Mouse (Mus musculus) lung, postnatal 0 days (tissue): ENCODE data around the gene Hmcn1. TPM values are rescaled to one million over a fixed set of nuclear protein-coding genes. Genes with fewer than 3 reads are reported as not detected.

Experiments
- ATAC-seq: fragments of 200-750 bp; cut with Nextera tagmentation; 2 replicates; pipeline ENCODE4 v1.8.0; 2017; ENCODE audit warnings: moderate library complexity
- DNase-seq: peaks from one replicate; pipeline ENCODE4 v3.0.0-alpha.2; 2016; ENCODE audit warnings: low spot score
- H3K27ac ChIP-seq: fragments of 300-500 bp; sonication (generic); 2 replicates; pipeline ENCODE4 v1.5.1; 2014; ENCODE audit warnings: antibody characterized with exemption, mild to moderate bottlenecking, low read length, mixed read lengths
- H3K27me3 ChIP-seq: fragments of 300-500 bp; sonication (generic); replicated peaks from 2 replicates; pipeline ENCODE4 v1.6.1; 2014; ENCODE audit warnings: low read length, mixed read lengths; ENCODE audit not compliant: insufficient read depth
- H3K36me3 ChIP-seq: fragments of 300-500 bp; sonication (generic); 2 replicates; pipeline ENCODE4 v1.6.1; 2014; ENCODE audit warnings: low read length, mixed read lengths; ENCODE audit not compliant: insufficient read depth
- H3K4me1 ChIP-seq: fragments of 300-500 bp; sonication (generic); 2 replicates; pipeline ENCODE4 v1.6.1; 2014; ENCODE audit warnings: antibody characterized with exemption, low read depth, low read length, mixed read lengths; ENCODE audit not compliant: insufficient read depth
- H3K4me2 ChIP-seq: fragments of 300-500 bp; sonication (generic); replicated peaks from 2 replicates; pipeline ENCODE4 v1.6.1; 2014; ENCODE audit warnings: low read depth, mild to moderate bottlenecking, low read length, moderate library complexity, mixed read lengths
- H3K4me3 ChIP-seq: fragments of 300-500 bp; sonication (generic); 2 replicates; pipeline ENCODE4 v1.5.1; 2014; ENCODE audit warnings: low read depth, low read length
- H3K9ac ChIP-seq: fragments of 300-500 bp; sonication (generic); replicated peaks from 2 replicates; pipeline ENCODE4 v1.6.1; 2014; ENCODE audit warnings: low read depth, mild to moderate bottlenecking
- H3K9me3 ChIP-seq: fragments of 300-500 bp; sonication (generic); 2 replicates; pipeline ENCODE4 v1.6.1; 2016; ENCODE audit warnings: low read length, mixed read lengths
- CTCF ChIP-seq: IDR thresholded peaks from 2 replicates; pipeline ENCODE4 v1.5.1; 2016; ENCODE audit warnings: antibody characterized with exemption, mild to moderate bottlenecking
- EP300 ChIP-seq: IDR thresholded peaks from 2 replicates; pipeline ENCODE4 v1.6.1; 2016; ENCODE audit warnings: antibody characterized with exemption, mild to moderate bottlenecking, control low read depth
- whole genome bisulfite sequencing: fragments of 180-500 bp; shearing (Covaris S2); extraction: QIAGEN DNeasy Blood & Tissue Kit; methylation state at CpG from one replicate; pipeline ENCODE4 v1.1.7; 2014; 5-methylcytosine and 5-hydroxymethylcytosine counted together
- polyA plus RNA-seq: library from polyadenylated mRNA; unstranded; fragments of >200 nt; fragmentation: Nextera tagmentation; extraction: Ambion mirVana; gene quantifications from 2 replicates; pipeline ENCODE4 v1.2.1, GENCODE M21; 2015

The Hmcn1 gene
- polyA plus RNA-seq, 1 experiment from 2014 or later: 24.7 TPM

DNA sequence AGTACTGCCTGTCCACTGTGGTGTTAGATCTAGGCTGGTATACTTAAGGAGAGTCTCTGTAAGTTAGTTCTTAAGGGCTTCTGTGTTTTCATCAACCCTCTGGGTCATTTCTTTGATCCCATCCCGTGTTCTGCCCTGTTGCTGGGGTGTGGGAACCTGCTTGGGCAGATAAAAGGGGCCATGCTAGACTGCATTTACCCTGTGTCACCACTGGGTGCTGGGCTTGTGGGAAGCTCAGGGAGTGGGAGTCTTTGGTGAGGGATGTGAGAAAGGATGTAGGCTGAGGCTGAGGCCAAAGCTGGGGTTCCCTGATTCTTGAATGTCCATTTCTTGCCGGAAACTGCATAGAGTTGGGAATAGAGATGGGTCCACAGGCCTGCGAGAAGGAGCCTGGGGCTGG lies 436.6 kb downstream of the Hmcn1 start:
- WGBS: 63% methylated on average over 3 of the region's 3 CpGs
- TF ChIP-seq CTCF: no peak
- TF ChIP-seq EP300: no peak
- ATAC-seq (no peak), DNase-seq (no peak)
- H3K4me1 ChIP-seq: no peaks in the 10 kb centered on the region
- no peak overlapping the region for H3K27ac ChIP-seq
- H3K4me3 ChIP-seq: no peak overlapping the region
- no peak overlapping the region for H3K4me2 ChIP-seq
- no peak overlapping the region for H3K9ac ChIP-seq
- no peaks in the 10 kb centered on the region for H3K36me3 ChIP-seq
- H3K9me3 ChIP-seq: no peaks in the 10 kb centered on the region
- no peaks in the 10 kb centered on the region for H3K27me3 ChIP-seq

DNA sequence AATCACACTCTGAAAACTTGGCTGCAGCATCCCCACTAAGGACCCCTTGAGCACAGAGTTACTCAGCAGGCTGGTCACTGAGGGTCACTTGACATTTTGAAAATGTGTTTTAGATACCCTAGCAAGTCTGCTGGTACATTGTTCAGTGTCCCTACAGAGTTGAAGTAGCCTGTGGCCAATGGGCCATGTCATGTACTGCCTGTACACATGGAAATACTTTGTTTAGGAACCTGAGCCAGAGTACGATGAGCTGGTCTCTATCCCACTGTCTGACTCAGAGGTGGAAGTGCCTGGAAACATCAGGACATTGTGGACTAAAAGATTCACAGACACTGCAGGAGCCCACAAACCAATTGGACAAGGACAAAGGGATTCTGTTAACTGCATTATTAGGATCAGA lies 441.8 kb downstream of the Hmcn1 start:
- no peak for TF ChIP-seq CTCF
- TF ChIP-seq EP300: no peak
- H3K27ac ChIP-seq: no peak overlapping the region
- no peak overlapping the region for H3K4me2 ChIP-seq
- 81% methylated on average over 1 of the region's 1 CpGs for WGBS
- H3K9ac ChIP-seq: no peak overlapping the region
- H3K36me3 ChIP-seq: no peaks in the 10 kb centered on the region
- no peaks in the 10 kb centered on the region for H3K9me3 ChIP-seq
- no peaks in the 10 kb centered on the region for H3K4me1 ChIP-seq
- no peak for ATAC-seq
- no peaks in the 10 kb centered on the region for H3K27me3 ChIP-seq
- no peak for DNase-seq
- H3K4me3 ChIP-seq: no peak overlapping the region

DNA sequence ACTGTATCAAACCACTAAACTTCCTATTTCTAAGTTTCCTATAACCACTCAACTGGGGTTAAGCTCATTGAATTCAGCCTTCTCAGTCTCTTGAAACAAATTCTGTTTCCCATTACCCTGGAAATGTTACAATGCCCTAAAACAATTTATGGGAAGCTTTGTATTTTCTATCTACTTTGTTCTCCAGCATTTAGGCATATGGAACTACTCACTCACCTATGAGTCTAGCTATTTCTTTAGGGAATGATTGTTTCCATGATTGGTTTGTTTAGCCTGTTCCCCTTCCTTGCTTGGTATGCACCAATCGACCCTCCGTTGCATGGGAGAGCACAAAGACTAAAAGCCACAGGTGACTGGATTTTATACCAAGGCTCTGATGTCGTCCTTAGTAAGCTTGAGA lies 446.8 kb downstream of the Hmcn1 start:
- H3K4me3 ChIP-seq: no peak overlapping the region
- H3K27me3 ChIP-seq: no peaks in the 10 kb centered on the region
- no peak overlapping the region for H3K4me2 ChIP-seq
- no peak for DNase-seq
- H3K9ac ChIP-seq: no peak overlapping the region
- no peaks in the 10 kb centered on the region for H3K4me1 ChIP-seq
- no peaks in the 10 kb centered on the region for H3K9me3 ChIP-seq
- H3K27ac ChIP-seq: no peak overlapping the region
- WGBS: 75% methylated on average over 3 of the region's 3 CpGs
- ATAC-seq: no peak
- TF ChIP-seq EP300 (no peak), CTCF (no peak)
- H3K36me3 ChIP-seq: no peaks in the 10 kb centered on the region

DNA sequence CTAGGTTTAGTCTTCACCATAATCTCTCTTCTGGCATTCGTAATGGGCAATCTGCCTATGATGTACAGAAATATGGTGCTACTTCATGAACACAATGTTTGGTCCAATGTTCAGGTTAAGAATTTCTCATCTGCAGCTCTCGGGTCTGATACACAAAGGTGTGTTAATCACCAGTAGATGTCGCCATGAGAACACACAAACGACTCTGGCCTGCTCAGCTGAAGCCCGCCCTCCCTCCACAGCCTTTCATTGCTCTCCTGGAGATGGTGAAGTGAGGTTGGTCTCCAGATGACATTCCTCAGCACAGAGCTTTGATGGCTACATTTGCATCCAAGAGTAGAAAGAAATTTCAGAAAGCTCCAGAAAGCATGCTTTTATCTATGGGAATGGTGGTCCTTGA lies 453.0 kb downstream of the Hmcn1 start:
- peak; percentile 81 for ATAC-seq
- WGBS: 9% methylated on average over 5 of the region's 5 CpGs
- H3K9me3 ChIP-seq: no peaks in the 10 kb centered on the region
- DNase-seq: peak; percentile 86
- no peak overlapping the region for H3K9ac ChIP-seq
- H3K4me1 ChIP-seq: no peaks in the 10 kb centered on the region; the same call in 1 of the 2 replicates
- no peaks in the 10 kb centered on the region for H3K36me3 ChIP-seq
- no peak overlapping the region for H3K4me3 ChIP-seq
- no peak overlapping the region for H3K27ac ChIP-seq
- H3K4me2 ChIP-seq: no peak overlapping the region
- H3K27me3 ChIP-seq: no peaks in the 10 kb centered on the region
- TF ChIP-seq EP300: no peak
- TF ChIP-seq CTCF: peak; percentile 85

DNA sequence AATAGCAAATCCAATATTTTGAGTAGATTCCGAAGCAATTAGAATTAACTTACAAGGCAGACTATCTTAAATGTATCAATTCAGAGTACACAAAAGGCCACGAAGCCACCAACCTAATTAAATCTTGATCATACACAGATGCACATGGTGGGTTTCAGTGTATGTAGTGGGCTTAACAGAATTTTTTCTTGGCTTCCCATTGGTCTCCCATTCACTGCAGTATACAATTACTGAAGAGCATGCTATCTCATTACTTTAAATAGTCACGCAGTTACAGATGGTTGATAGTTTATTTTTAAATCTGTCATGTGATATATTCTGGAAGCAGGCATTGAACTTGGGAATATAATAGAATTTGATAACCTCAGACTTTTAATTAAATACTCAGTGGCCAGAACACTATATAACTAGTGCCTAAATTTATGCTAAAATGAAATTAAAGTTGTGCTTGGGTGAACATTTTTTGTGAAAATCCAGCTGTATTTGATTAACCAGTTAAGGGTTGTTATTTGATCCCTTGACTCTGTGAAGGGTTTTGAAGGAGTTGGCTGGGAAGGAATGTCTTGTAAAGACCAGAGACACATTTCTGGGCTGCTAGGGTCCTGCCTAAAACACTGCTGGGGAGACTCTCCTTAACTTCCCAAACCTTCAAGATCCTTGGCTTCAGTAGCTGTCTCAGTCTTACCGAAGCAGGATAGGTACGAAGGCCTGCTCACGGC lies 455.7 kb downstream of the Hmcn1 start:
- no peak overlapping the region for H3K27ac ChIP-seq
- no peak overlapping the region for H3K9ac ChIP-seq
- no peak overlapping the region for H3K4me3 ChIP-seq
- DNase-seq (no peak), ATAC-seq (no peak)
- no peaks in the 10 kb centered on the region for H3K27me3 ChIP-seq
- TF ChIP-seq CTCF (no peak), EP300 (no peak)
- H3K4me2 ChIP-seq: no peak overlapping the region
- WGBS: 67% methylated on average over 6 of the region's 6 CpGs
- H3K36me3 ChIP-seq: no peaks in the 10 kb centered on the region
- no peaks in the 10 kb centered on the region for H3K9me3 ChIP-seq
- H3K4me1 ChIP-seq: no peaks in the 10 kb centered on the region; the same call in 1 of the 2 replicates

DNA sequence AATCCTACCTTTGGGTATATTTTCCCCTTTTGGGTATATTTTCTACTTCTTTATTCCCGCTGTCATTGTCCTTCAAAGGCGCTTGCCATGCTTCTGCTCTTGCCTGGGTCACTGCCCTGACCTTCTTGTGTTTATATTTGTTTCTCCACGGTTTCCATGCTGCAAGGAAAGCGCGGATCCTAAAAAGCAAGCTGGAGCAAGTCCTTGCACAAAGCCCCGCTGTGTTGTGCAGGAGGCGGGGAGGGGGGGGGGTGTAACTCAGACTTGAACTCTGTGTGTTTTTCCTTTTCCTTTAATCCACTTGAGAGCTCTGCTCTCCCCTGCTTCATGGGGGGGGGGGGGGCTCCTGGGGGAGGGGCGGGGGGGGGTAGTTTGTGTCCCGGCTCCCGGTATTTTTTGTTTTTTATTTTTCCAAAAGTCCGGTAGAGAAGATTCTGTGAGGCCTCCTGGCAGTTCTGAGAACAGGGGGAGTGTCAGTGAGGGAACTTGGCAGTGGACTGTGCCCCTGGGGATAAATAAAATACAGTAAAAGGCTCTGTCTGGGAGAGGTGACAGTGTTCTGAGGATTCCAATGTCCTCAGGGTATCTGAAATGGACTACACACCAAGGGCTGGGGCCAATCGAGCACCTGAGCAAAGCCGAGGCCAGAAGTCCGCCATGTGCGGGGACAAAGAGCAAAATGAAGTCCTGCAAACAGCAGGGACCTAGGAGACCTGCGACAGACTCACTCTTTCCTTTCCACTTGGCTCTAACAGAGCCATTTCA lies 457.3 kb downstream of the Hmcn1 start:
- H3K4me1 ChIP-seq: no peaks in the 10 kb centered on the region; the same call in 1 of the 2 replicates
- H3K4me3 ChIP-seq: no peak overlapping the region
- H3K9me3 ChIP-seq: no peaks in the 10 kb centered on the region
- ATAC-seq (peak; percentile 66), DNase-seq (peak; percentile 47)
- peak overlapping the region; percentile 32 for H3K4me2 ChIP-seq
- TF ChIP-seq CTCF (no peak), EP300 (no peak)
- no peak overlapping the region for H3K9ac ChIP-seq
- no peaks in the 10 kb centered on the region for H3K27me3 ChIP-seq
- H3K27ac ChIP-seq: no peak overlapping the region
- H3K36me3 ChIP-seq: no peaks in the 10 kb centered on the region
- 24% methylated on average over 15 of the region's 16 CpGs for WGBS
